Mouse (Mus musculus) hematopoietic stem cell, adult 5-6 weeks (primary cell): ENCODE data around the gene Igfn1. TPM values are rescaled to one million over a fixed set of nuclear protein-coding genes. Genes with fewer than 3 reads are reported as not detected.

ENCODE experiments used
- ATAC-seq, 2 experiments: fragments of 125-278 bp in 1 of 2; replicated peaks in 1 of 2; 2 replicates each; pipeline ENCODE4 v1.8.0; 2016 to 2017; ENCODE audit warnings: inconsistent platforms in 2 of 2, mild to moderate bottlenecking in 2 of 2, moderate number of reproducible peaks in 2 of 2, low read depth in 1 of 2, moderate TSS enrichment in 1 of 2; ENCODE audit not compliant: low FRiP score in 2 of 2, poor library complexity in 2 of 2, severe bottlenecking in 2 of 2, insufficient read depth in 1 of 2, low TSS enrichment in 1 of 2
- total RNA-seq: library from RNA; stranded (forward); fragments of 172-1452, 232-1000 nt; gene quantifications from 2 replicates; pipeline ENCODE4 v1.2.3, GENCODE M21; 2017

Gene Igfn1
- total RNA-seq, 1 experiment from 2014 or later = not detected

DNA sequence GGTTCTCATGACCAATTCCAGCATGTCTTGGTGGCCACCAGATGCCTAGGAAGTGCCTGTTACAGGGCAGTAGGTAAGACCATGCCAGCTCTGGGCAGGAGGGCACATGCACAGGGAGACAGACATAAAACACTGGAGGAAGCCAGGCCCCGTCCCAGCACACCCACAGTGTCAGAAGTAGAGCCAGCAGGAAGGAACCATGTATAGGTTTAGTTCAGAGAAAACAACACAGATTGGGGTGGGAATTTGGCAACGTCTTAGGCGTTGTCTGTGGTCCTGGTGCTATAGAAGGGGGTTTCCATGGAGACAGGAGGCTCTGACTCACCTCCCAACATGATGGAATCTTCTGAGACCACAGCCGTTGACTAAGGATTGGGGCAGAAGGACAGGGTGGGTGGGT lies 59.9 kb downstream of the Igfn1 start:
- ATAC-seq = no peak

- peak; percentile 51 to 54; a peak in 3 of 4 replicates for ATAC-seq
Observed at GRCm38 (mm10) chr1:135945711-135946110, 60.4 kb downstream of the Igfn1 start.

DNA sequence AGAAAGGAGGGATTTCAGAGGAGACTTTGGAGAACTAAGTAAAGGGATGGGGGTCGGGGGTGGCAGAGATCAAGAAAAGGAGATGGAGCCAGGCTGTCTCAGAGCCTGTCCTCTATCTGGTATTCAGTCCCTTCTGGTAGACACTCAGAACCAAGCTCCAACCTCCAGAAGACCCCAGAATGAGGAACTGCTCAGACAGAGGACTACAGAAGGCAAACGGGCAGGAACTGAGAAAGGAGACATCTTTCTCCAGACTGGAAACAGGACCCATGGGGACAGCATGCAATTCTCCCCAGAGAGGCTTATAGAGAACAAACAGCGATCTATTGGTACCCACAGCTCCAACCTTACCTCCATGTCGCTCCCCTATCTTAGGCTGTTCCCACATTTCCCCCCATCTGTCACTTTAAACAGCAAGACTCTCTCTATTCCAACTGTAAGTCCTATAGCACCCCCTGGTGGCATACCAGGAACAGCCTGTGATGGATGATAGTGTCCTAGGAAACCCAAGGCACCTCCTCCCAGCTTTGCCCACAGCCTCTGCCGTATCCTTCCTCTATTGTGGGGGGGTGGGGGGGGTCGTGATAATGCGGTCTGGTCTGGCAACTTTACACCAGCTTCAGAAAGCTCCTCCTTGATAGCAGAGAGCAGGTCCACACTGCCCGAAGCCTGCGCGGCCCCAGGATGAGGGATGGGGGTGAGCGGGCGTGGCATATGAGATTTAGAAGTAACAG lies 61.4 kb downstream of the Igfn1 start:
- ATAC-seq = peak in 1 of 2 experiments; percentile 50; a peak in 3 of 4 replicates

- no peak for ATAC-seq
Observed at GRCm38 (mm10) chr1:135943713-135944112, 62.4 kb downstream of the Igfn1 start.

- no peak for ATAC-seq
Observed at GRCm38 (mm10) chr1:135942116-135942515, 64.0 kb downstream of the Igfn1 start.

DNA sequence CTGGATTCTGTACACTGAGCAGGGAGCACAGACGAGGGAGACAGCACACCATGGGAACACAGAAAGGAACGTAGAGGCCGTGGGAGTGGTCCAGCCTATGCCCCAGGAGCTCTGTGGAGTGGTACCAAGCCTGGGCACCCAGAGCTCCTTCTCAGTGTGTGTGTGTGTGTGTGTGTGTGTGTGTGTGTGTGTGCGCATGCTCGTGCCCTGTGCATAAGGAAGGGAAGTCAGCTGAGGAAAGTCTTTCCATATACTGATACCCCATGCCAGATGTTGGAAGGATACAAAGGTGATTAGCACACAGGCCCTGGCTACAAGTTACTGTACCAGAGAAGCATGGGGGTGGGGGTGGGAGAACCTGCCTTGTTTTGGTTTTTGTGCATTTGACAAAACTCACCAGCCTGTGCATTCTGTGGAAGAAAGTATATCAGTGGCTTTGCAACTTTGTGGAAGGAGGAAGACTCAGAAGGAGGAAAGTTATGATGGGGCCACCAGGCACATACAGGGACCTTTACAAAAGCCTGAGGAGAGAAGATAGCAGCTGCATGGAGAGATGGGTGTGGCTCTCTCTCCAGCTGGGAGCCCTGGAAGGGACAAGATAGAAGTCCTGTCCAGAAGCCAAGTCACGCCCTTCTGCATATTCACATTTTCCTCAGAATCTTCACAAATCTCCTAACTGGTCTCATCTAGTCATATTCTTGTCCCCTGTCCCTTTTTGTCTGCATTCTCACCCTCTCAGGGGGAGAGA lies 64.7 kb downstream of the Igfn1 start:
- peak; percentile 5 to 24; a peak in 1 of 4 replicates for ATAC-seq

GRCm38 (mm10) chr1:135936091-135936490 lies 70.1 kb downstream of the Igfn1 start:
- no peak for ATAC-seq

GRCm38 (mm10) chr1:135933704-135934293 lies 72.3 kb downstream of the Igfn1 start:
- no peak for ATAC-seq

DNA sequence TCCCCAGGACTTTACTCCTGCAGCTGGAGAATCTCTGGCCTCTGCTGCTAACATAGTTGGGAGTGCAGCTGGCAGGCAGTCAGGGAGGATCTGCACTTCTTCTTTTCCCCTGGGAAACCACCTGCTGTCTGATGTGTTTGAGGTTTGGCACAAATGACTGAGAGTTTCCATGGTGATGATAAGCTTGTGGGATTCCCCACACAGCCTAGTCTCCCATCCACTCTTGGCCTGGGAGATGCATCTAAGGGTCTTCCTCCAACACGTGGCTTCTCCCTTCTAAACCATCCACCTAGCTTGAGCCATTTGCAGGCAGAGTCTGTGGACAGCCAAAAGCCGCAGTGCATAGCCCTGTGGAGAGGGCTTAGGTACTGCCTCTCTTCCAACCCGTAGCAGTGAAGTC lies 76.3 kb downstream of the Igfn1 start:
- 0 out of 4 replicates have a peak, but pooled peaks of 1 of the 2 experiments have one; percentile 14 for ATAC-seq

DNA sequence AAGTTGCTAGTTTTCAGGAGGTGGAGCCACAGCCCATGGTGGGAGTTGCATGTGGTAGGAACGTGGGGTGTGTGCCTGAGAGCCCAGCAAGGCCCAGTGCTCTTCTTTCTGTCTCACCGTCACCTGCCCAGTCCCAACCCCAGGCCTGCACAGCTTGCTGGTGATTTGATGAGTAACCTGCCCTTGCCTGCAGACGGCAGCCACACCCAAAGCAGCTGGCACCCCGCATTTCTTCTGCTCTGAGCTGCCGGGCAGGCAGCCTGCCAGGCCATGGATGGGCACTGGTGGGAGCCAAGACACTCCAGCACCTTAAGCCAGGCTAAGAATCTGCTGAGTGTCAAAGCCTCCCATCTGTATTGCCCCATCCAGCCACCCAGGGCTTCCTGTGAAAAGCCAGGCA lies 80.3 kb downstream of the Igfn1 start:
- ATAC-seq = no peak

DNA sequence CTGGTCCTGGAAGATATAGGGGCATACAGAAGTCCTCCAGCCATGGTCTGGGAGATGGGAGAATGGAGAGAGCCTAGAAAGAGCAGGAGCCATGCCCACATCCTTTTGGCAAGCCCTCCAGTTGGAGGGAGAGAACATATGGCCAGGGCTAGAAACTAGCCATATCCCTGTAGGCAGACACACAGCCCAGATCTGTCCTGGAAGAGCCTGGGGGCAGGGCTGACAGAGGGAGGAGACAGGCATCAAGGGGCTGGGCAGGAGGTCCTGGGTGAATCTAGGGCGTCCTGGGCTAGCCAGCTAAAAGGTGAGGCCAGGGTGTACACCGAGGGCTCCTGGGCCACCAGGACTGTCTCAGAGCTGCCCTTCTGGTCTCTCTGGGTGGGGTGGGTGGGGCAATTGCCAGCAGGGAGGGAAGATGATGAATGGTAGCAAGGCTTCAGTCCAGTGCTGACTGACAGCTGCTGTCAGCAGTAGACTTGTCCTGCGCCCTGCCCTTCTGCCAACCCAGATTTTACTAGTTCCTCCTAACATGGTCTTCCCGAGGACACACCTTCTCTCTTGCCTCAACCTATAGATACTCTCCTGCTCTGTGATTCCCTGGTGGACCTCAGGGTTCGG lies 81.7 kb downstream of the Igfn1 start:
- ATAC-seq = no peak

DNA sequence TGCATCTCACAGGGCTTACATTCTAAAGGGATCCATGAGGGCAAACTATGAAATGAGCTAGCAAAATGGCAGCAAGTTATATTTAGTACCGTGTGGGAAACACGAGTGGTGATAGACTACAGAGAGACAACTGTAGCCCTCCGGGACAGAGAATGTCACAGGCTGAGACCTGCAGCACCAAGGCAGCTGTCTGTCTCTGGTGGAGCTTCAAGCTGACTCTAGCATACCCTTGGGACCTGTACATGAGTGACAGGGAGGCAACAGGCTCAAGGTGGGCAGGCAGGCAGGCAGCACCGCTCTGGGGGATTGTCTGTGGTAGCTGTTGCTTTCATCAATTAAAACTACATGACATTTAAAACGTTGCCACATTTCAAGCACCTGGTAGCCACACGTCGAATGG lies 82.9 kb downstream of the Igfn1 start:
- ATAC-seq = no peak

- peak in 1 of 2 experiments; percentile 53; a peak in 2 of 4 replicates for ATAC-seq
Observed at GRCm38 (mm10) chr1:135918644-135919407, 87.3 kb downstream of the Igfn1 start, which contains the start of gene Pkp1. Pkp1 (minus strand) TSS chr1:135919207.

DNA sequence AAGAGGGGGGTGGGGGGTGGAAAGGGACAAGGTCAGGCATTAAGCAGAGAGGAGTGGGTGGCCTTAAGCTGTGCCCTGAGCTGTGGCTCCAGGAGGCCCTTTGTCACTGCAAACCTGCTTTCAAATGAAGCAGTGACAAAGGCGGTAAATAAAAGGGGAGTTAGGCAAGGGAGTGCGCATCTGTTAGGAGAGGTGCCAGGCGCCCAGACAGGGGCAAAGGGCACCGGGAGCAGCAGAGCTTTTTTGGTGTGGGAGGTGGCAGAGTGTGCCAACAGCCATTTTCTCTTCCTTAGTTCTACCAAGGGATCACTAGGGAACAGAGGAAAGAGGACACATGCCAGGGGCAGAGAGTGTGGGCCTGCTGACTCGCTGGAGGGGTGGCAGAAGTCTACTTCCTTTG lies 88.9 kb downstream of the Igfn1 start:
- ATAC-seq = no peak

DNA sequence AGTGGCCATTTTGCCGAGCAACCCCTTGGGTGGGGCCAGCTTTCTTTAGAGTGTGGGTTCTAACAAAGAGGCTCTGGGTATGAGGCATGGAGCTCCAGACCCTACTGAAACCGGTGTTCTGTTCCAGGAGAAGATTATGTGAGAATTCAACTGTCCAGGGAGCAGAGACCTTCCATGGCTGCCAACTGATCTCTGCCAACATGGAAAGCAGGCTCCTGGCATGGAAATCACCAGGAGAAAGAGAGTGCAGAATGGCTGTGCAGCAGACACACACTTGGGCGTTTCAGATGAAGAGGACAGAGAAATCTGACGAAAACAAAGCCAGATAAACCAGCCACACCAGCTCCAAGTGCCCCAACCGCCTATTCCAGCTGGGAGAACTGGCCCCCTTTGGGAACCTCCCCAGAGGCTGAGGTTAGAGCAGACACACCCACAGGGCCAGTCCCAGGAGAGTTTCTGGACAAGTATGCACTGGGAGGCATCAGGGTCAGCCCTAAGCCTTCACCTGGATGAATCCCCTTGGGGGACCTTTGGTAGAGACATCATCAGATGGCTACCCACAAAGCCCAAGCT lies 89.6 kb downstream of the Igfn1 start:
- no peak for ATAC-seq

DNA sequence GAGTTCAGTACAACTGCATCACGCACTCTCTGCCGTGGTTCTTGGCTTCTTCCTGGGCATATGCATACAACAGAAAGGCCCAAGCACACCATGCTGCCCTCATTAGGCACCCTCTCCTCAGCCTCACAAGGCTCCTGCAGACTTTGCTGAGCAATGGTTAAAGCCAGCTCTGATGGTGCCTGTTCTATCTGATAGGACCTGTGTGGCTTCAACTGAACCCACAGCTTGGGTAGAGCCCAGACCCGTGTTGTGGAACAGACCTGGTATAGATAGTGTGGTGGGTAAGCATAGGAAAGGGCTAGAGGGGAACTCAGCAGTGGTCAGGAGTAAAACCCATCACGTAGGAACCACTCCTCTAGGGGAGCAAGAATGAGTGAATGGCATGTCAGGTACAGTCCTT lies 92.5 kb downstream of the Igfn1 start:
- ATAC-seq = no peak

DNA sequence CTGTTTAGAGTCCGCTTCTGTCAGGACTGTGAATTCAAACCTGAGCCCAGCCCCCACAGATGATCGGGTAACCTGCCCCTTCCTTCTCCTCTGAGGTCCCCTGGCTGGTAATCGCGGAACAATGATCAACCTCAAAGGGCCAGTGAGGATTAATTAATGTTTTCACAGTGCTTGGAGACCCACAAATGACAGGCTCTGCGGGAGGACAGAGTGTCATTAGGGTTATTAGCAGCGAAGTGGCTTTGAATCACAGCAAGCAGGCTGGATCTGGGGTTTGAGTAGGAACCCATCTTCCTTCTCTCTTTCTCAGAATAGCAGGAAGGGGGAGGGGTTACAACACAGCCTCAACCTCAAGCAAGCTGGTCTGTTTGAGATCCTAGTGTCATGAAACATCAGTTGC lies 96.8 kb downstream of the Igfn1 start:
- no peak for ATAC-seq
